Mouse (Mus musculus): ENCODE measurements around the gene Cxcl9.

DNA sequence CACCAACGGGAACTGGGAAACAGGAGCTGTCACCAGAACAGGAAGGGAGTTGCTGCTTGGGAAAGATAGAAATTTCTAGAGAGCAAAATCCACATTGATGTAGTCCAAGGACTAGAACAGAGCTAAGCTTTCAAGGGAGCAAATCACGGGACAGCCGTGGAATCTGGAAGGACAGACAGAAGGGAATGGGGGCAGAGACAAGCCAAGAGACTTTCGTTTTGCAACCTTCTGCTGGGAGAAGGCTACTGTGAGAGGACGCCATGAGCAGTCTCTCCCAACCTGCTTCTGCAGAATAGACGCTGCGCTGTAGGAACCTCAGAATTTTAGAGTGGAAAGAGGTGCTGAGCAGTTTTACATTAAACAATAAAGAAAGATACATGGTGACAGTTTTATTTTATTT is 21.9 kb upstream of the Cxcl9 start:
- TF ChIP-seq CTCF (IDR thresholded peaks at IDR 0.05; ENCODE audit: low read depth) (no peak), EP300 (IDR thresholded peaks at IDR 0.05; ENCODE audit: low read depth) (no peak)
